Mouse (Mus musculus) heart, adult 2 months (tissue): ENCODE data around the gene Frmd8. TPM values are rescaled to one million over a fixed set of nuclear protein-coding genes. Genes with fewer than 3 reads are reported as not detected.

Experiments
- DNase-seq, 2 experiments: peaks; one replicate each; pipeline ENCODE4 v3.0.0; 2021
- H3K27ac ChIP-seq: fragments of 200-600 bp; 2 replicates; pipeline ENCODE4 v1.8.1; 2022
- H3K27me3 ChIP-seq: fragments of 200-500 bp; 2 replicates; pipeline ENCODE4 v1.6.1; 2012; ENCODE audit warnings: mild to moderate bottlenecking, low read length, inconsistent platforms, mixed read lengths; ENCODE audit not compliant: control insufficient read depth, insufficient read depth
- H3K36me3 ChIP-seq: fragments of 200-500 bp; 2 replicates; pipeline ENCODE4 v1.6.1; 2012; ENCODE audit warnings: low read length, inconsistent platforms; ENCODE audit not compliant: control insufficient read depth, insufficient read depth
- H3K4me1 ChIP-seq: fragments of 200-500 bp; 2 replicates; pipeline ENCODE4 v1.6.1; 2011; ENCODE audit warnings: low read length; ENCODE audit not compliant: control insufficient read depth, insufficient read depth
- H3K4me3 ChIP-seq: fragments of 200-600 bp; 2 replicates; pipeline ENCODE4 v1.8.1; 2022
- H3K79me2 ChIP-seq: fragments of 200-500 bp; replicated peaks from 2 replicates; pipeline ENCODE4 v1.6.1; 2012; ENCODE audit warnings: mild to moderate bottlenecking, inconsistent platforms, low read length, moderate library complexity, mixed read lengths; ENCODE audit not compliant: control insufficient read depth, insufficient read depth
- H3K9ac ChIP-seq: fragments of 200-500 bp; 2 replicates; pipeline ENCODE4 v1.6.1; 2012; ENCODE audit warnings: low read depth, mild to moderate bottlenecking, control low read depth, inconsistent platforms, low read length, mixed read lengths
- CTCF ChIP-seq: fragments of 200-600 bp; IDR thresholded peaks from 2 replicates; pipeline ENCODE4 v1.8.1; 2022; ENCODE audit warnings: antibody characterized with exemption, mild to moderate bottlenecking, moderate library complexity
- EP300 ChIP-seq: fragments of 200-500 bp; IDR thresholded peaks from 2 replicates; pipeline ENCODE4 v1.6.1; 2011; ENCODE audit warnings: low read depth, low read length, control low read depth; ENCODE audit not compliant: insufficient read depth
- POLR2A ChIP-seq: fragments of 200-500 bp; IDR thresholded peaks from 2 replicates; pipeline ENCODE4 v1.6.1; 2011; ENCODE audit warnings: mild to moderate bottlenecking, low read depth, low read length, control low read depth; ENCODE audit not compliant: insufficient read depth
- WGBS: fragments of 180-500 bp; shearing (Covaris S2); methylation state at CpG from one replicate; pipeline ENCODE4 v1.1.7; 2018; 5-methylcytosine and 5-hydroxymethylcytosine counted together
- intact Hi-C: fragments of 180-260 bp; cut with DNase I; formaldehyde crosslinking; loops from one replicate; pipeline ENCODE4 v1.15.1; 2025
- polyA plus RNA-seq: library from polyadenylated mRNA; depleted of rRNA; stranded (reverse); fragments of >200 nt; gene quantifications from 2 replicates; pipeline ENCODE4 v1.2.3, GENCODE M21; 2012
- total RNA-seq, 2 experiments: library from RNA; stranded (reverse); gene quantifications; 2 replicates each; pipeline ENCODE4 v1.2.3; 2021

Gene Frmd8
- total and polyA plus RNA-seq, 3 experiments = 7.0 to 8.4 (median 7.7) TPM

- Histone ChIP-seq H3K9ac (no peak overlapping the region; the same call in 1 of the 2 replicates), H3K4me1 (peaks cover 13% of the 10 kb centered on the region)
- no peak for TF ChIP-seq EP300
- TF ChIP-seq POLR2A = no peak
- TF ChIP-seq CTCF = no peak
Measured at GRCm38 (mm10) chr19:5872931-5873556, 2.0 kb downstream of the Frmd8 start.

GRCm38 (mm10) chr19:5872528-5872927 is 2.5 kb downstream of the Frmd8 start:
- intact Hi-C loops = no loop called here
- no peak for DNase-seq
- Histone ChIP-seq H3K36me3 (no peaks in the 10 kb centered on the region), H3K79me2 (peaks cover 2% of the 10 kb centered on the region; the same call in 1 of the 2 replicates), H3K9ac (no peak overlapping the region; the same call in 1 of the 2 replicates), H3K27ac (no peak overlapping the region), H3K4me1 (peaks cover 13% of the 10 kb centered on the region), H3K27me3 (no peaks in the 10 kb centered on the region), H3K4me3 (no peak overlapping the region)
- WGBS = 65% methylated on average over 4 of the region's 4 CpGs
- TF ChIP-seq EP300 = no peak
- no peak for TF ChIP-seq POLR2A
- no peak for TF ChIP-seq CTCF

More at GRCm38 (mm10) chr19:5872931-5873556, 2.0 kb downstream of the Frmd8 start:
- H3K36me3 ChIP-seq = no peaks in the 10 kb centered on the region
- no peak for DNase-seq
- H3K79me2 ChIP-seq = peaks cover 2% of the 10 kb centered on the region; the same call in 1 of the 2 replicates
- WGBS = 69% methylated on average over 19 of the region's 19 CpGs
- no peak overlapping the region for H3K4me3 ChIP-seq
- H3K27me3 ChIP-seq = no peaks in the 10 kb centered on the region
- H3K27ac ChIP-seq = no peak overlapping the region
- intact Hi-C loops = no loop called here

GRCm38 (mm10) chr19:5871683-5872082 is 3.4 kb downstream of the Frmd8 start:
- Histone ChIP-seq H3K36me3 (no peaks in the 10 kb centered on the region), H3K4me1 (peaks cover 9% of the 10 kb centered on the region), H3K79me2 (peaks cover 2% of the 10 kb centered on the region; the same call in 1 of the 2 replicates), H3K4me3 (no peak overlapping the region), H3K27ac (no peak overlapping the region; the same call in none of the 2 replicates), H3K9ac (peak overlapping the region; percentile 24; the same call in 1 of the 2 replicates), H3K27me3 (no peaks in the 10 kb centered on the region)
- TF ChIP-seq POLR2A (no peak), EP300 (no peak), CTCF (no peak)
- no peak for DNase-seq
- WGBS = 40% methylated on average over 6 of the region's 6 CpGs
- intact Hi-C loops = loop anchor here (2.0 kb wide), 1 partner anchor 15 kb away; no protein-coding TSS in a partner anchor

- Histone ChIP-seq H3K36me3 (no peaks in the 10 kb centered on the region), H3K4me3 (no peak overlapping the region), H3K27me3 (no peaks in the 10 kb centered on the region), H3K27ac (peak overlapping the region; percentile 51), H3K79me2 (peaks cover 2% of the 10 kb centered on the region; the same call in 1 of the 2 replicates), H3K4me1 (peaks cover 9% of the 10 kb centered on the region), H3K9ac (peak overlapping the region; percentile 28)
- 17% methylated on average over 7 of the region's 7 CpGs for WGBS
- TF ChIP-seq POLR2A = no peak
- no peak for TF ChIP-seq EP300
- no peak for TF ChIP-seq CTCF
- intact Hi-C loops = loop anchor here (2.0 kb wide), 1 partner anchor 14 kb away; no protein-coding TSS in a partner anchor
- peak; percentile 43 to 51 for DNase-seq
Measured at GRCm38 (mm10) chr19:5871273-5871672, 3.8 kb downstream of the Frmd8 start.

GRCm38 (mm10) chr19:5868096-5868495 is 7.0 kb downstream of the Frmd8 start:
- no peak for DNase-seq
- 77% methylated on average over 6 of the region's 6 CpGs for WGBS
- TF ChIP-seq CTCF = no peak
- TF ChIP-seq POLR2A = no peak
- no peak for TF ChIP-seq EP300
- Histone ChIP-seq H3K36me3 (no peaks in the 10 kb centered on the region), H3K9ac (no peak overlapping the region), H3K4me1 (peaks cover 6% of the 10 kb centered on the region; the same call in 1 of the 2 replicates), H3K27me3 (no peaks in the 10 kb centered on the region), H3K4me3 (no peak overlapping the region), H3K27ac (no peak overlapping the region), H3K79me2 (peaks cover 1% of the 10 kb centered on the region; the same call in 1 of the 2 replicates)
- intact Hi-C loops = loop anchor here (5.0 kb wide), 1 partner anchor 171 kb away; no protein-coding TSS in a partner anchor

- Histone ChIP-seq H3K36me3 (no peaks in the 10 kb centered on the region), H3K27me3 (no peaks in the 10 kb centered on the region), H3K79me2 (no peaks in the 10 kb centered on the region), H3K27ac (no peak overlapping the region), H3K4me3 (no peak overlapping the region), H3K4me1 (no peaks in the 10 kb centered on the region), H3K9ac (no peak overlapping the region)
- TF ChIP-seq EP300 (no peak), CTCF (no peak), POLR2A (no peak)
- DNase-seq = no peak
- WGBS = 85% methylated on average over 20 of the region's 20 CpGs
- intact Hi-C loops = loop anchor here (5.0 kb wide), 1 partner anchor 168 kb away; no protein-coding TSS in a partner anchor
Measured at GRCm38 (mm10) chr19:5864710-5865398, 10.2 kb downstream of the Frmd8 start.
